8 mouse cellular contexts compared by ENCODE assay signal in genomic region chr1:87153776-87154500, GRCm38 (mm10). TPM values are rescaled to one million over a fixed set of nuclear protein-coding genes. Genes with fewer than 3 reads are reported as not detected.
DNase-seq lines count a peak whose midpoint lies in the region; ATAC-seq and TF ChIP-seq lines count a peak whose summit lies in the region.

No protein-coding gene starts in this region.

- DNase-seq in gastrocnemius, adult 2 months: no peak
- DNase-seq in gastrocnemius, postnatal 25 days: no peak
- DNase-seq in thymus, adult 2 months: no peak
- no peak for DNase-seq in thymus, postnatal 25 days
- no peak for DNase-seq in liver, embryonic 13.5 days
- no peak for DNase-seq in left cerebral cortex, adult 9 months (ENCODE audit: low spot score in 2 of 2)
- no peak for DNase-seq in T-cell, adult 2 months (ENCODE audit: low spot score)

- no peaks in the 10 kb centered on the region for H3K36me3 ChIP-seq in thymus, adult 2 months (ENCODE audit: control insufficient read depth, insufficient read depth, low read length)
- no peaks in the 10 kb centered on the region for H3K36me3 ChIP-seq in liver, embryonic 13.5 days
- H3K36me3 ChIP-seq in stomach, embryonic 16.5 days (ENCODE audit: control insufficient read depth, insufficient read depth, low read length): no peaks in the 10 kb centered on the region

- peak overlapping the region; percentile 34 for H3K4me2 ChIP-seq in liver, embryonic 13.5 days
- H3K4me2 ChIP-seq in stomach, embryonic 16.5 days (ENCODE audit: low read depth, low read length): peak overlapping the region; percentile 48

- ATAC-seq in liver, embryonic 13.5 days (ENCODE audit: low read depth): no peak
- ATAC-seq in stomach, embryonic 16.5 days (ENCODE audit: insufficient read depth, low FRiP score): no peak

- no peak overlapping the region for H3K9ac ChIP-seq in liver, embryonic 13.5 days
- H3K9ac ChIP-seq in stomach, embryonic 16.5 days (ENCODE audit: low read length): 0 out of 2 replicates have a peak overlapping the region, but pooled peaks have one; percentile 17

- intact Hi-C loops in gastrocnemius, adult 2 months (cut with DNase I): no loop called here

- H3K4me3 ChIP-seq in gastrocnemius, adult 2 months: peak overlapping the region; percentile 58
- H3K4me3 ChIP-seq in thymus, adult 2 months (ENCODE audit: control insufficient read depth, insufficient read depth, low read length): peak overlapping the region; percentile 4; the same call in 1 of the 2 replicates
- H3K4me3 ChIP-seq in liver, embryonic 13.5 days (replicated peaks): peak overlapping the region; percentile 19
- H3K4me3 ChIP-seq in stomach, embryonic 16.5 days (replicated peaks; ENCODE audit: low read length): peak overlapping the region; percentile 39

- H3K27me3 ChIP-seq in thymus, adult 2 months (ENCODE audit: control insufficient read depth, insufficient read depth, low read length): peaks cover 6% of the 10 kb centered on the region; the same call in 1 of the 2 replicates
- peaks cover 90% of the 10 kb centered on the region for H3K27me3 ChIP-seq in liver, embryonic 13.5 days
- peaks cover 82% of the 10 kb centered on the region for H3K27me3 ChIP-seq in stomach, embryonic 16.5 days (ENCODE audit: control insufficient read depth, insufficient read depth, low read length)

- no peaks in the 10 kb centered on the region for H3K4me1 ChIP-seq in thymus, adult 2 months (replicated peaks; ENCODE audit: control insufficient read depth, insufficient read depth, low read length)
- H3K4me1 ChIP-seq in liver, embryonic 13.5 days (replicated peaks): peaks cover 4% of the 10 kb centered on the region; the same call in 1 of the 2 replicates
- H3K4me1 ChIP-seq in stomach, embryonic 16.5 days (ENCODE audit: control insufficient read depth, insufficient read depth, low read length): no peaks in the 10 kb centered on the region; the same call in 1 of the 2 replicates

- TF ChIP-seq CTCF in gastrocnemius, adult 2 months (IDR thresholded peaks at IDR 0.05): no peak
- no peak for TF ChIP-seq CTCF in thymus, adult 2 months (IDR thresholded peaks at IDR 0.05; ENCODE audit: borderline replicate concordance, control insufficient read depth, extremely low read depth, insufficient read depth, low read length, poor library complexity)

- WGBS in thymus, adult 2 months: 7% methylated on average over 69 of the region's 72 CpGs
- 2% methylated on average over 72 of the region's 72 CpGs for WGBS in liver, embryonic 13.5 days (ENCODE audit: insufficient replicate concordance)
- 1% methylated on average over 72 of the region's 72 CpGs for WGBS in stomach, embryonic 16.5 days

- no peaks in the 10 kb centered on the region for H3K9me3 ChIP-seq in liver, embryonic 13.5 days (replicated peaks)
- no peaks in the 10 kb centered on the region for H3K9me3 ChIP-seq in stomach, embryonic 16.5 days (replicated peaks; ENCODE audit: control insufficient read depth, low read length)

- H3K27ac ChIP-seq in gastrocnemius, adult 2 months: no peak overlapping the region
- no peak overlapping the region for H3K27ac ChIP-seq in thymus, adult 2 months (ENCODE audit: control insufficient read depth, insufficient read depth, low read length)
- no peak overlapping the region for H3K27ac ChIP-seq in liver, embryonic 13.5 days
- no peak overlapping the region for H3K27ac ChIP-seq in stomach, embryonic 16.5 days (ENCODE audit: low read length)

- TF ChIP-seq POLR2A in thymus, adult 2 months (IDR thresholded peaks at IDR 0.05; ENCODE audit: control insufficient read depth, extremely low read depth, insufficient read depth, low read length, poor library complexity): no peak

RNA-seq across cellular contexts. Expression of gene Ecel1, which starts 2.4 kb away (rescaled TPM):
- total RNA-seq in gastrocnemius, adult 2 months (2021): not detected
- total RNA-seq in gastrocnemius, postnatal 25 days (2021): not detected
- polyA plus RNA-seq in thymus, adult 2 months (2012; rRNA removed): 1.7 and 2.4 TPM in 2 replicates
- polyA plus RNA-seq in liver, embryonic 13.5 days (2015; fragmentation: Nextera tagmentation; extraction: Ambion mirVana): 0.12 TPM in 1 of 2 replicates, not detected in the other
- polyA plus RNA-seq in stomach, embryonic 16.5 days (2015; fragmentation: Nextera tagmentation; extraction: Ambion mirVana): 3.0 and 5.7 TPM in 2 replicates

RNA-seq across cellular contexts. Expression of gene Akp3, which starts 29.2 kb away (rescaled TPM):
- not detected for total RNA-seq in gastrocnemius, adult 2 months (2021)
- not detected for total RNA-seq in gastrocnemius, postnatal 25 days (2021)
- 0.62 and 0.64 TPM in 2 replicates for polyA plus RNA-seq in thymus, adult 2 months (2012; rRNA removed)
- polyA plus RNA-seq in liver, embryonic 13.5 days (2015; fragmentation: Nextera tagmentation; extraction: Ambion mirVana): not detected in 2 replicates
- polyA plus RNA-seq in stomach, embryonic 16.5 days (2015; fragmentation: Nextera tagmentation; extraction: Ambion mirVana): 0.08 TPM in 1 of 2 replicates, not detected in the other

RNA-seq across cellular contexts. Expression of gene Prss56, which starts 29.2 kb away (rescaled TPM):
- total RNA-seq in gastrocnemius, adult 2 months (2021): not detected
- total RNA-seq in gastrocnemius, postnatal 25 days (2021): not detected
- polyA plus RNA-seq in thymus, adult 2 months (2012; rRNA removed): 0.10 and 0.23 TPM in 2 replicates
- not detected in 2 replicates for polyA plus RNA-seq in liver, embryonic 13.5 days (2015; fragmentation: Nextera tagmentation; extraction: Ambion mirVana)
- polyA plus RNA-seq in stomach, embryonic 16.5 days (2015; fragmentation: Nextera tagmentation; extraction: Ambion mirVana): not detected in 2 replicates

RNA-seq across cellular contexts. Expression of gene Chrnd, which starts 36.5 kb away (rescaled TPM):
- 1 to 10 TPM; 1.8 to 2.3 TPM for total RNA-seq in gastrocnemius, adult 2 months (2021)
- 1 to 10 TPM; 2.1 to 3.5 TPM for total RNA-seq in gastrocnemius, postnatal 25 days (2021)
- polyA plus RNA-seq in thymus, adult 2 months (2012; rRNA removed): 0.09 TPM in 1 of 2 replicates, not detected in the other
- polyA plus RNA-seq in liver, embryonic 13.5 days (2015; fragmentation: Nextera tagmentation; extraction: Ambion mirVana): 0.13 TPM in 1 of 2 replicates, not detected in the other
- polyA plus RNA-seq in stomach, embryonic 16.5 days (2015; fragmentation: Nextera tagmentation; extraction: Ambion mirVana): 0.10 and 2.0 TPM in 2 replicates

RNA-seq across cellular contexts. Expression of gene Chrng, which starts 50.5 kb away (rescaled TPM):
- total RNA-seq in gastrocnemius, adult 2 months (2021): not detected
- total RNA-seq in gastrocnemius, postnatal 25 days (2021): 1 to 10 TPM in 1 of 2 experiments, under 1 TPM in 1; 0.15 to 1.4 TPM
- 0.15 and 0.27 TPM in 2 replicates for polyA plus RNA-seq in thymus, adult 2 months (2012; rRNA removed)
- 0.34 and 0.70 TPM in 2 replicates for polyA plus RNA-seq in liver, embryonic 13.5 days (2015; fragmentation: Nextera tagmentation; extraction: Ambion mirVana)
- 0.16 and 5.7 TPM in 2 replicates for polyA plus RNA-seq in stomach, embryonic 16.5 days (2015; fragmentation: Nextera tagmentation; extraction: Ambion mirVana)

Comparison
In these comparisons a context has a peak if more than half of its experiments do, and no peak if none do; other contexts are left out.
1. H3K4me3 ChIP-seq: peak in every context shown above with its lines; median percentile 58 in gastrocnemius, adult 2 months; 39 in stomach, embryonic 16.5 days; 19 in liver, embryonic 13.5 days; 4 in thymus, adult 2 months.